Mouse (Mus musculus) 3T3-L1 (cell line): ENCODE data around the gene Mfn2.

Source experiments
- DNase-seq: peaks from one replicate; pipeline ENCODE4 v3.0.0-alpha.2; 2015; ENCODE audit warnings: low read depth, low spot score

Mfn2 gene

GRCm38 (mm10) chr4:147918459-147919121 is 14.1 kb upstream of the Mfn2 start:
- peak; percentile 72 for DNase-seq

GRCm38 (mm10) chr4:147909486-147909885 is 5.0 kb upstream of the Mfn2 start:
- no peak for DNase-seq

GRCm38 (mm10) chr4:147906230-147906629 is 1.7 kb upstream of the Mfn2 start:
- peak; percentile 99 for DNase-seq

- no peak for DNase-seq
Measured at GRCm38 (mm10) chr4:147905090-147905659, 671 bp upstream of the Mfn2 start.

- DNase-seq: no peak
Measured at GRCm38 (mm10) chr4:147903601-147904000, 903 bp downstream of the Mfn2 start.

- no peak for DNase-seq
Measured at GRCm38 (mm10) chr4:147902906-147903500, 1.5 kb downstream of the Mfn2 start.

GRCm38 (mm10) chr4:147900452-147900851 is 4.1 kb downstream of the Mfn2 start:
- DNase-seq: no peak

- DNase-seq: no peak
Measured at GRCm38 (mm10) chr4:147897348-147897747, 7.2 kb downstream of the Mfn2 start.

- no peak for DNase-seq
Measured at GRCm38 (mm10) chr4:147896411-147896810, 8.1 kb downstream of the Mfn2 start.

- no peak for DNase-seq
Measured at GRCm38 (mm10) chr4:147895815-147896330, 8.6 kb downstream of the Mfn2 start.

- DNase-seq: no peak
Measured at GRCm38 (mm10) chr4:147890341-147890740, 14.2 kb downstream of the Mfn2 start.

GRCm38 (mm10) chr4:147888237-147888636 is 16.3 kb downstream of the Mfn2 start:
- DNase-seq: no peak

- DNase-seq: no peak
Measured at GRCm38 (mm10) chr4:147887277-147887676, 17.2 kb downstream of the Mfn2 start.

- DNase-seq: no peak
Measured at GRCm38 (mm10) chr4:147886158-147886557, 18.3 kb downstream of the Mfn2 start.

- no peak for DNase-seq
Measured at GRCm38 (mm10) chr4:147884138-147884537, 20.4 kb downstream of the Mfn2 start.

GRCm38 (mm10) chr4:147883041-147883440 is 21.5 kb downstream of the Mfn2 start:
- DNase-seq: no peak

GRCm38 (mm10) chr4:147881792-147882191 is 22.7 kb downstream of the Mfn2 start:
- no peak for DNase-seq

GRCm38 (mm10) chr4:147879865-147880264 is 24.6 kb downstream of the Mfn2 start:
- peak; percentile 50 for DNase-seq

- no peak for DNase-seq
Measured at GRCm38 (mm10) chr4:147879456-147879855, 25.0 kb downstream of the Mfn2 start.

- DNase-seq: no peak
Measured at GRCm38 (mm10) chr4:147878537-147878936, 26.0 kb downstream of the Mfn2 start.

- no peak for DNase-seq
Measured at GRCm38 (mm10) chr4:147875852-147876575, 28.5 kb downstream of the Mfn2 start.

- DNase-seq: no peak
Measured at GRCm38 (mm10) chr4:147869238-147869637, 35.3 kb downstream of the Mfn2 start.
